Mouse (Mus musculus) brain, embryonic 14.5 days (tissue): ENCODE data around the gene Gm11037.

Experiments used
- CTCF ChIP-seq: fragments of 200-500 bp; IDR thresholded peaks from 2 replicates; pipeline ENCODE4 v1.5.1; 2012; ENCODE audit warnings: inconsistent platforms, mild to moderate bottlenecking, moderate library complexity, borderline replicate concordance; ENCODE audit not compliant: insufficient read depth, insufficient read length; ENCODE audit errors: extremely low read depth
- POLR2A ChIP-seq: fragments of 200-500 bp; IDR thresholded peaks from 2 replicates; pipeline ENCODE4 v1.6.1; 2012; ENCODE audit warnings: mild to moderate bottlenecking, inconsistent platforms, borderline replicate concordance; ENCODE audit not compliant: poor library complexity, insufficient read depth, insufficient read length, severe bottlenecking; ENCODE audit errors: extremely low read depth

GRCm38 (mm10) chr2:131172322-131172721, 39.0 kb downstream of the Gm11037 start:
- TF ChIP-seq CTCF (no peak), POLR2A (no peak)
